Mouse (Mus musculus) stomach, postnatal 0 days (tissue): ENCODE measurements around the gene Efna1.

Experiments used
- CTCF ChIP-seq: IDR thresholded peaks from 2 replicates; pipeline ENCODE4 v1.5.1; 2016; ENCODE audit warnings: antibody characterized with exemption, low read depth, mild to moderate bottlenecking, moderate library complexity
- EP300 ChIP-seq: optimal IDR thresholded peaks from 2 replicates; pipeline ENCODE3; 2016; ENCODE audit warnings: antibody characterized with exemption

DNA sequence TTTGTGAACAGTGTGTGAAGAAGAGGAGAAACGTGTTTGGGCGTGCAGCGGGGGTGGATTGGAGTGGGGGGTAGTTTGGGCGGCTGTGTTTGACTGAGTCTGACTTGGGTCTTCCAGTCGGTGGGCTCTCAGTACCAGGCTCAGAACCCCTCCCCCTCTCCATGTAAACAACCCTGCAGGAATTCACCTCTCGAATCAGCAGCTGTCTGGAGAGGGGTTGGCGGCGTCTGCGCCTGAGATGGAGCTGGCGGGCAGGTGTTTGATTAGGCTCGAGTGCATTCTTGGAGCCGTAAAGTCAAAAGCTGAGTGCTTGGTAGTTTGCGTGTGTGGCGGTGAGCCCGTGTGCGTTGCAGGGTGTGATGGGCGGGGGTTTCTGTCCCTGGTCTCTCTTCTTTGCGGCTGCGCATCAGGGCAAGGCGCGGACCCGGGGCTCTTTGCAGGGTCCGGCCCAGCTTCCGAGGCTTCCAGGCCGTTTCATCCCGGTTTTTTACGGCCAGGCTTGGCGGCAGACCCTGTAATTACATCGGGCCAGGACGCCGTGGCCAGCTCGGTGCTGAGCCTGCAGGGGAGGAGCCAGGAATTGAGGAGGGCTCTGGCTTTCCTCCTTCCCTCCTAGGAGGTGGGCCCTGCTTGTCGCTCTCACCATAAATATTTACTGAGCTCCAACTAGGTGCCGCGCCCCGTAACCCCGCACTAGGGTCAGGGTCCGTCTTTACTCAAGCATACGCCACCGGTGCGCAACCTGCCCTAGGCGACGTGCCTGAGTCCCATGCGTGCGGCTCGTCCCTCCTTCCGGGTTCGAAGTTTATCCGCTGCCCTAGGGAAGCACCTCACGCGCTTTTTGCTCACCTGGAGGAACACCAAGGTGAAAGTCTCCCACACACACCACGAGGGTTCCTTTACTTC, at the start of gene Efna1:
- no peak for TF ChIP-seq CTCF
- TF ChIP-seq EP300: no peak
